Mouse (Mus musculus): ENCODE measurements at regions not wholly inside any gene's neighbourhood (a gene's known extent, or its start where the extent isn't known, plus 50 kb on each side); places are given as distances from the start of the nearest gene placed in this dataset.

DNA sequence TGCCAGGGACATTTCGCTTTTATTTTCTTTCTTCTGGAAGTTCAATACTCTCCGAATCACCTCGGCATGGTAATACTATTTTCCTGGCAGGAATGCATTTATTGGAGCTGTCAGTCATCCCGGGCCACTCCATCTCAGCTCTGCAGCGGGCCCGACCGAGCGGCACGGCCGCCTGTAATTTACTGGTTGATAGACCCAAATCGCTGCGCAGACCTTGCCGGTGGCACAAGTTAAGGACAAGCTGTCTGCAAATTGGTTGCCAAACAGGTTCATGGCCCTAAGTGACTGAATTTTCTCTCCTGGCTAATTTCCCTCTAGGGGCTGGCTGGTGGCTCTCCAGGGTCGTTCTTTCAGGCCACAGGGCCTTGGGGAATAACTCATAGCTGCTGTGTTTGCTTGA lies 169.4 kb upstream of the Kcnab2 start:
- no peak for DNase-seq (ENCODE audit: low read depth, low spot score)

GRCm38 (mm10) chr4:152637088-152637487 lies 159.4 kb upstream of the Kcnab2 start:
- no peak for DNase-seq (ENCODE audit: low read depth, low spot score)

- DNase-seq (ENCODE audit: low read depth, low spot score): no peak
Observed at GRCm38 (mm10) chr4:152633896-152634295, 156.2 kb upstream of the Kcnab2 start.

- no peak for DNase-seq (ENCODE audit: low read depth, low spot score)
Observed at GRCm38 (mm10) chr4:152628111-152628510, 150.4 kb upstream of the Kcnab2 start.

GRCm38 (mm10) chr4:152625032-152626003 lies 147.6 kb upstream of the Kcnab2 start:
- peak; percentile 60 for DNase-seq (ENCODE audit: low read depth, low spot score)

DNA sequence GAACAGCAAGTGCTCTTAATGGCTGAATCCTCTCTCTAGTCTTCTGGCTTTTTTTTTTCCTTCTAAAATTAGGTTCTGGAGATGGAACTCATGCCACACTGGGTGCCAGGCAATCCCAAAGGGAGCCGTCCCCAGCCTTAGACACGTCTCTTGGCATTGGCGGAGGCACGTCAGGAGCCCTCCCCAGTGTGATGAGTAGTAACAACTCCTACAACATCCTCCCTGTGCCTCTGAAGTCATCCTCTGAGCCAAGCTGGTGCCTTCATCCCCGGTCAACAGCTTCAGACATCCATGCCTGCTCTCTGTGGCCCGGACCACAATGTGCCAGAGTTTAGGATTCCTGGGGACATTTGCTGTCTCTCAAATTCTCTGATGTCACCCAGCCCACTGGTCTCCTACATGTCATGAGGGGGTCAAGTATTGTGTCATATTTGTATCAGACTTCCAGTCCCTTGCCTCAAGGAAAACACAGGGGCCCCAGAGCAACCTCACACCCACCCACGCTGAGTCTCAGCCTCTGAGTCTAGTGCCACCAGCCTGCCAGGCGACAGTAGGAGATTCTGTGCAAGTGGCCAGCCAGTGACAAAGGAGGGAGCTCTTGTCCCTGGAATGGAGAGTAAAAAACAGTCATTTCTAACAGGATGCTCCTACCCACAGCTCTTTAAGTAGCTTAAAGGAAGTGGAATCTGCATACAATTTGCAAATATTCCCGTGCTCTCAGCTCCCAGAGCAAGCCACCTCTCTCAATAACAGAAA lies 144.5 kb upstream of the Kcnab2 start:
- DNase-seq (ENCODE audit: low read depth, low spot score): no peak

GRCm38 (mm10) chr4:152617636-152618035 lies 140.0 kb upstream of the Kcnab2 start:
- no peak for DNase-seq (ENCODE audit: low read depth, low spot score)

- no peak for DNase-seq (ENCODE audit: low read depth, low spot score)
Observed at GRCm38 (mm10) chr4:152615155-152615554, 137.5 kb upstream of the Kcnab2 start.

- DNase-seq (ENCODE audit: low read depth, low spot score): no peak
Observed at GRCm38 (mm10) chr4:152614356-152615100, 136.9 kb upstream of the Kcnab2 start.

Data from retina, adult 2 months (tissue).